Mouse (Mus musculus): ENCODE measurements at regions not wholly inside any gene's neighbourhood (a gene's known extent, or its start where the extent isn't known, plus 50 kb on each side); places are given as distances from the start of the nearest gene placed in this dataset.

DNA sequence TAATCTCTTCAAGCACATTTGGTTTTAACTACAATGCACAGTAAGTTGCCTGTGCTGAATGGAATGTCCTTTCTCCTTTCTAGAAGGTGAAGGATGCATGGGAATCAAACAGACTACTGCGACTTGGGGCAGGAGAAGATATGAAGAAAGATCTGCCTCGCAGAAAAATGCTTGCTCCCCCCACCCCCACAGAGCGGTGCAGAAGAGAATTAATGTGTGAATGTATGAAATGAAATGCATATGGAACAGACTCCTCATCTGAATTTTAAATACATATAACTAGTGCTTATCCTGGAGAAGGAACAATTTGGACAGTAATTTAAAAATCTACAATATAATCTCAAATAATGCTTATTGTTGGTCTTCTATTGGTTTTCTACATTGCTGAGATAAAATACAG lies 283.0 kb upstream of the Clnk start:
- no peaks in the 10 kb centered on the region for H3K9me3 ChIP-seq (replicated peaks; ENCODE audit: low read length)
- H3K27me3 ChIP-seq (replicated peaks), result no peaks in the 10 kb centered on the region
- no peak overlapping the region for H3K4me3 ChIP-seq (replicated peaks in 1 of 3; ENCODE audit: low read depth in 2 of 3, low read length in 2 of 3, poor library complexity in 1 of 3)
- in situ Hi-C loops (cut with MboI; ENCODE audit: low pct_ligation_motif_present, low pct_unique_long_range_greater_than_20kb, low sequenced_read_pairs) (no loop called here), dilution Hi-C loops (cut with MboI; ENCODE audit: extremely low pct_ligation_motif_present, extremely low pct_unique_long_range_greater_than_20kb, low sequenced_read_pairs) (no loop called here)
- no peaks in the 10 kb centered on the region for H3K36me3 ChIP-seq (replicated peaks in 1 of 2; ENCODE audit: control insufficient read depth in 1 of 2, insufficient read depth in 1 of 2, low read length in 1 of 2)
- DNase-seq (ENCODE audit: extremely low read depth), result no peak
- TF ChIP-seq CTCF (conservative IDR thresholded peaks at IDR 0.05 in 1 of 2, IDR thresholded peaks at IDR 0.05 in 1 of 2; ENCODE audit: low read depth in 2 of 2, low read length in 2 of 2) (no peak), ZC3H11A (IDR thresholded peaks at IDR 0.05; ENCODE audit: low read depth, low read length) (no peak), MXI1 (IDR thresholded peaks at IDR 0.05; ENCODE audit: low read depth, low read length) (no peak), ELF1 (IDR thresholded peaks at IDR 0.05; ENCODE audit: low read depth, low read length) (no peak), MYC (IDR thresholded peaks at IDR 0.05; ENCODE audit: low read depth, low read length) (no peak), BHLHE40 (IDR thresholded peaks at IDR 0.05; ENCODE audit: low read depth, low read length) (no peak)
- peaks cover 0 to 17% of the 10 kb centered on the region in 2 experiments; a peak in 2 of 4 replicates for H3K4me1 ChIP-seq (ENCODE audit: control insufficient read depth in 1 of 2, insufficient read depth in 2 of 2)
- H3K27ac ChIP-seq (ENCODE audit: insufficient read depth, low read depth), result no peak overlapping the region
- H3K9ac ChIP-seq (ENCODE audit: insufficient read depth, low read depth), result no peak overlapping the region
- H3K79me2 ChIP-seq (replicated peaks; ENCODE audit: control insufficient read depth, extremely low read depth, insufficient read depth, poor library complexity, severe bottlenecking), result no peaks in the 10 kb centered on the region
- H3K4me2 ChIP-seq (ENCODE audit: insufficient read depth, low read depth, poor library complexity, severe bottlenecking), result no peak overlapping the region

DNA sequence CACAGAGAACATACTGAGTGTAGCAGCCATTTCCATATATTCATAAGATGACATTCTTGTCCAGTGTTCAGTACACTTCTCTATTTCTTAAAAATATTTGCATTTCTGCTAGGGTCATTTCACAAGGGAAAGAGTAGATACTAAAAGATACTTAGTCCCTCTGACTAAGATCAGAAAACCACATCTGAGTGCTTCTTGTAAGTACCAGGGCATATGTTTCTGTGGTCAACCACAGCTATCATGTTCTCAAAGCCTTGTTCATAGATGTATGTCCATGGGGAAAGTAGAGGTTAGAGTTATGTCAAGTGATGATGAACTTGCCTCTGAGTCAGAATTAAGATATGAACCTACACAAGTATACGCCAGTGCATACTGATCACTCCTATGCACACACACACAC lies 279.2 kb upstream of the Clnk start:
- Histone ChIP-seq H3K79me2 (replicated peaks; ENCODE audit: control insufficient read depth, extremely low read depth, insufficient read depth, poor library complexity, severe bottlenecking) (no peaks in the 10 kb centered on the region), H3K36me3 (replicated peaks in 1 of 2; ENCODE audit: control insufficient read depth in 1 of 2, insufficient read depth in 1 of 2, low read length in 1 of 2) (no peaks in the 10 kb centered on the region), H3K9me3 (replicated peaks; ENCODE audit: low read length) (no peaks in the 10 kb centered on the region), H3K9ac (ENCODE audit: insufficient read depth, low read depth) (no peak overlapping the region), H3K27me3 (replicated peaks) (no peaks in the 10 kb centered on the region), H3K27ac (ENCODE audit: insufficient read depth, low read depth) (no peak overlapping the region), H3K4me3 (replicated peaks in 1 of 3; ENCODE audit: low read depth in 2 of 3, low read length in 2 of 3, poor library complexity in 1 of 3) (no peak overlapping the region), H3K4me1 (ENCODE audit: control insufficient read depth in 1 of 2, insufficient read depth in 2 of 2) (peaks cover 0 to 25% of the 10 kb centered on the region in 2 experiments; a peak in 2 of 4 replicates), H3K4me2 (ENCODE audit: insufficient read depth, low read depth, poor library complexity, severe bottlenecking) (no peak overlapping the region)
- TF ChIP-seq USF2 (conservative IDR thresholded peaks at IDR 0.05; ENCODE audit: low read depth, low read length) (no peak), MXI1 (IDR thresholded peaks at IDR 0.05; ENCODE audit: low read depth, low read length) (no peak), TCF12 (IDR thresholded peaks at IDR 0.05; ENCODE audit: low read depth, low read length) (no peak), UBTF (IDR thresholded peaks at IDR 0.05; ENCODE audit: low read depth, low read length) (no peak), BHLHE40 (IDR thresholded peaks at IDR 0.05; ENCODE audit: low read depth, low read length) (0 out of 2 replicates have a peak, but pooled peaks have one; percentile 17), ELF1 (IDR thresholded peaks at IDR 0.05; ENCODE audit: low read depth, low read length) (no peak), EP300 (IDR thresholded peaks at IDR 0.05; ENCODE audit: low read length) (peak; percentile 53; the same call in 1 of the 2 replicates), MEF2A (IDR thresholded peaks at IDR 0.05; ENCODE audit: borderline replicate concordance, low read depth, low read length) (no peak), IRF4 (IDR thresholded peaks at IDR 0.05; ENCODE audit: low read depth, low read length) (peak; percentile 16; the same call in 1 of the 2 replicates), NRF1 (IDR thresholded peaks at IDR 0.05; ENCODE audit: low read depth, low read length) (no peak), RAD21 (IDR thresholded peaks at IDR 0.05; ENCODE audit: low read depth, low read length) (no peak), RCOR1 (conservative IDR thresholded peaks at IDR 0.05; ENCODE audit: low read depth, low read length) (no peak), NELFE (IDR thresholded peaks at IDR 0.05; ENCODE audit: low read depth, low read length) (no peak), CTCF (conservative IDR thresholded peaks at IDR 0.05 in 1 of 2, IDR thresholded peaks at IDR 0.05 in 1 of 2; ENCODE audit: low read depth in 2 of 2, low read length in 2 of 2) (no peak), MAFK (IDR thresholded peaks at IDR 0.05; ENCODE audit: insufficient replicate concordance, low read length) (0 out of 2 replicates have a peak, but pooled peaks have one; percentile 45), ZKSCAN1 (IDR thresholded peaks at IDR 0.05; ENCODE audit: borderline replicate concordance, low read depth, low read length) (no peak), JUND (conservative IDR thresholded peaks at IDR 0.05; ENCODE audit: low read depth, low read length) (0 out of 2 replicates have a peak, but pooled peaks have one; percentile 35)
- peak; percentile 88 for DNase-seq (ENCODE audit: extremely low read depth)
- in situ Hi-C loops (cut with MboI; ENCODE audit: low pct_ligation_motif_present, low pct_unique_long_range_greater_than_20kb, low sequenced_read_pairs) (no loop called here), dilution Hi-C loops (cut with MboI; ENCODE audit: extremely low pct_ligation_motif_present, extremely low pct_unique_long_range_greater_than_20kb, low sequenced_read_pairs) (no loop called here)
